Mouse (Mus musculus) heart, postnatal 0 days (tissue): ENCODE measurements around the gene Pyroxd2. TPM values are rescaled to one million over a fixed set of nuclear protein-coding genes. Genes with fewer than 3 reads are reported as not detected.
"Not testable (repeated sequence)": the region's sequence is repeated elsewhere in the genome, so short reads cannot be mapped to it uniquely, and the experiment has no call there.

ENCODE experiments used
- ATAC-seq: fragments of 200-750 bp; cut with Nextera tagmentation; 2 replicates; pipeline ENCODE4 v1.8.0; 2017; ENCODE audit warnings: low read depth, moderate number of reproducible peaks, moderate library complexity; ENCODE audit not compliant: insufficient read depth
- DNase-seq: peaks from one replicate; pipeline ENCODE4 v3.0.0-alpha.2; 2016; ENCODE audit warnings: low spot score
- H3K27ac ChIP-seq: fragments of 300-500 bp; sonication (generic); 2 replicates; pipeline ENCODE4 v1.5.1; 2014; ENCODE audit warnings: low read depth, mild to moderate bottlenecking
- H3K27me3 ChIP-seq: fragments of 300-500 bp; sonication (generic); 2 replicates; pipeline ENCODE4 v1.6.1; 2014; ENCODE audit warnings: low read length, mixed read lengths; ENCODE audit not compliant: control insufficient read depth, insufficient read depth
- H3K36me3 ChIP-seq: fragments of 300-500 bp; sonication (generic); replicated peaks from 2 replicates; pipeline ENCODE4 v1.6.1; 2014; ENCODE audit warnings: low read length, mixed read lengths; ENCODE audit not compliant: control insufficient read depth, insufficient read depth
- H3K4me1 ChIP-seq: fragments of 300-500 bp; sonication (generic); 2 replicates; pipeline ENCODE4 v1.6.1; 2014; ENCODE audit warnings: antibody characterized with exemption; ENCODE audit not compliant: control insufficient read depth, insufficient read depth
- H3K4me2 ChIP-seq: fragments of 300-500 bp; sonication (generic); 2 replicates; pipeline ENCODE4 v1.6.1; 2014; ENCODE audit warnings: low read depth, mild to moderate bottlenecking, low read length, moderate library complexity
- H3K4me3 ChIP-seq: fragments of 300-500 bp; sonication (generic); 2 replicates; pipeline ENCODE4 v1.5.1; 2014; ENCODE audit warnings: low read depth, low read length
- H3K9ac ChIP-seq: fragments of 300-500 bp; sonication (generic); replicated peaks from 2 replicates; pipeline ENCODE4 v1.6.1; 2014; ENCODE audit warnings: low read depth, low read length, mixed read lengths
- H3K9me3 ChIP-seq: fragments of 300-500 bp; sonication (generic); replicated peaks from 2 replicates; pipeline ENCODE4 v1.6.1; 2016; ENCODE audit warnings: low read length; ENCODE audit not compliant: control insufficient read depth
- CTCF ChIP-seq: IDR thresholded peaks from 2 replicates; pipeline ENCODE4 v1.5.1; 2016; ENCODE audit warnings: antibody characterized with exemption, control low read depth, low read depth
- EP300 ChIP-seq: IDR thresholded peaks from 2 replicates; pipeline ENCODE4 v1.6.1; 2016; ENCODE audit warnings: antibody characterized with exemption, low read depth
- WGBS: fragments of 180-500 bp; shearing (Covaris S2); extraction: QIAGEN DNeasy Blood & Tissue Kit; methylation state at CpG from one replicate; pipeline ENCODE4 v1.1.7; 2014; 5-methylcytosine and 5-hydroxymethylcytosine counted together
- polyA plus RNA-seq: library from polyadenylated mRNA; unstranded; fragments of >200 nt; fragmentation: Nextera tagmentation; extraction: Ambion mirVana; gene quantifications from 2 replicates; pipeline ENCODE4 v1.2.1, GENCODE M21; 2015
- total RNA-seq: library from RNA; depleted of rRNA; stranded (reverse); fragments of >200 nt; gene quantifications from 2 replicates; pipeline ENCODE4 v1.2.3, GENCODE M21; 2014; ENCODE audit warnings: low replicate concordance

Pyroxd2 gene
- total and polyA plus RNA-seq, 2 experiments from 2014 or later, result 1.1 to 3.5 TPM

DNA sequence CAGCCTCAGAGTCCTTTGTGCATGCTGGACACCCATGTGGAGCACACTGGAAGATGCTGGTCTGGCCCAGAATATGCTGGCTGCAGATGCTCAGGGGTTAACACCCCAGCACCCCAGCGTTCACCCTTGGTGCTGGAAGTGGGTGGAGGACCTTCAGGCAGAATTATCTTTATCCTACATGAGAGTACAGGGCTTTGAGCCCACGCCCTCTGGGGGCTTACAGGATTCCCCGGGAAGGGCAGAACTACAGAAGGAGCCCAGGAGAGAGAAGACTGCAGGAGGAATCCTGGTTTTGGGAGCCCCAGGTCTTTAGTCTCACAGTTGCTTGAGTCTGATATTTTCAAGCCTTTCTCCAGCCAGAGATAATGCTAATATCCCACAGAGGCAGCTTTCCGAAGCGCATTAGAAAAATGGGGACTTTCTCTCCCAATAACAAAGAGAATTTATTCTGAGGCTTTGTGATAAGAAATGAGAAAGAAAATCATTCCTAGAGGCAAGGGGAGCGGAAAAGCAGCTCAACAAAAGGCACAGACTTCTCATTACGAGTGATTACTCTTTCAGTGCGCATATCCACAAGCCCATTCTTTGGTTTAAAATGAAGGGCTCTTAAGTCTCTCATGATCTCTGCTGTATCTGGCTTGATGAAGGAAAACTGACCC, 33.1 kb upstream of the Pyroxd2 start:
- no peak overlapping the region for H3K27ac ChIP-seq
- H3K4me3 ChIP-seq, result no peak overlapping the region
- TF ChIP-seq CTCF (no peak), EP300 (no peak)
- no peaks in the 10 kb centered on the region for H3K9me3 ChIP-seq
- 50% methylated on average over 8 of the region's 8 CpGs for WGBS
- no peak overlapping the region for H3K4me2 ChIP-seq
- no peaks in the 10 kb centered on the region for H3K36me3 ChIP-seq
- DNase-seq (no peak), ATAC-seq (no peak)
- H3K4me1 ChIP-seq, result no peaks in the 10 kb centered on the region
- H3K27me3 ChIP-seq, result no peaks in the 10 kb centered on the region
- no peak overlapping the region for H3K9ac ChIP-seq

DNA sequence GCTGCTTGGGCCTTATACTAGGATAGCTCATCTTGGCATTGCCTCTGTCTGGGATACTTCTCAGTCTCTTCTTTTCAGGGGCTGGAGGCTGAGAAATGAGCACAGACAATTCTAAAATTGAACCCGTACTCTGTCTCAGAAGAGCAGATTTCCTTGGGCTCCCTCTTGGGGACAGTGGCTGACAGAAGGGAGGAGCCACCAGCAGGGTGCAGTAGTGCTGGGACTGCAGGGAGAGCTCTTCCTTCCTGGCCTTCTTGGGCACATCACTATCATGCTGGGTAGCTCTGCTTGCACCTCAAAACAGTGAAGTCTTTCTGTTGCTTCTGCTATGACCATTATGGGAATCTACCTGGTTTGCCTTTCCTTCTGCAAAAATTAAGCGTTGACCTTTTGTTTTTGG, 32.6 kb upstream of the Pyroxd2 start:
- WGBS, result 42% methylated on average over 2 of the region's 2 CpGs
- H3K4me1 ChIP-seq, result peaks cover under 1% of the 10 kb centered on the region; the same call in 1 of the 2 replicates
- H3K4me2 ChIP-seq, result no peak overlapping the region
- peak; percentile 29 for TF ChIP-seq CTCF
- TF ChIP-seq EP300, result no peak
- H3K4me3 ChIP-seq, result no peak overlapping the region
- no peaks in the 10 kb centered on the region for H3K27me3 ChIP-seq
- DNase-seq (no peak), ATAC-seq (no peak)
- H3K9me3 ChIP-seq, result no peaks in the 10 kb centered on the region
- no peak overlapping the region for H3K27ac ChIP-seq
- H3K9ac ChIP-seq, result no peak overlapping the region
- H3K36me3 ChIP-seq, result no peaks in the 10 kb centered on the region

DNA sequence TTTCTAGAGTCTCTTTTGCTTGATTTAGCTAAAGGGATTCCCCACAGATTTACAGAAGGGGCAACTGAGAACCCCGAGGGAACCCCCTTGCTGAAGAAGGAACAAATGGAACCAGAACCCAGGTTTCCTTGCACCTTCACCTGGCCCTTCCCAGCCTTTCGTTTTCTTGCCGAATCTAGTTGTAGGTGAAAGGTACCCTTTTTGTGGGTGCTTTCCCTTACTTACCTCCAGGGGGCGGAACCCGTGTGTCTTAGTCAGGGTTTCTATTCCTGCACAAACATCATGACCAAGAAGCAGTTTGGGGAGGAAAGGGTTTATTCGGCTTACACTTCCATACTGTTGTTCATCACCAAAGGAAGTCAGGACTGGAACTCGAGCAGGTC, 27.6 kb upstream of the Pyroxd2 start:
- Histone ChIP-seq H3K4me3 (peak overlapping the region; percentile 67), H3K4me2 (peak overlapping the region; percentile 79), H3K27ac (peak overlapping the region; percentile 74), H3K9ac (peak overlapping the region; percentile 54)
- not testable (repeated sequence) for H3K4me1 ChIP-seq, H3K9me3 ChIP-seq, H3K36me3 ChIP-seq, DNase-seq, H3K27me3 ChIP-seq, ATAC-seq
- WGBS, result 50% methylated on average over 7 of the region's 7 CpGs

DNA sequence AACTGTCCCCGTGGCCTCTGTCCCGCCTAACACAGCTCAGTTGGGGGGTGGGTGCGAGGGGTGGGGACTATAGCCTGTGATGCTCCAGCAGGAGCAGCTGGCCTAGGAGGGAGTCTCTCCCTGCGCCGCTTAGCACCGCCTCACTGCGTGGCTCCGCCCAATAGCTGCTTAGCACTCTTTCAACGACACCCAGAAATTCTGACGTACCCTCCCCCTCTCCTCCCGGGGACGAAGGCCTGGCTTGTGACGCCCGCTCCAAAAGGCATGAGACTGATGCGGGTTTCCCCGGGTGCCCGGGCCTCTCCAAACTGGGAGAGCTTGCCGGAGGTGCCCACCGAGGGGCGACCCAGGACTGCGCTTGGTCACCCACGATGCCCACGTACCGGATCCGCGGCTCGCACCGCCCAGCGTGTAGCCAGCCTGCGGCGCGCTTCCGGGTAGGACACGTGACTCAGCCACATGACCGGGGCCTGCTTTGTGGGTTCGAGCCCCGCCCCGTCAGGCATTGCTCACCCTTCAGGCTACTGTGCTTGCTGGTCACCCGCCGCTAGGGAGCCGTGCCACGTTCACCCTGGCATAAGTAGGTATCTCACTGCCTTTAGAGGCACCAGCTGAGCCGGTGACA, 27.1 kb upstream of the Pyroxd2 start, which contains the start of gene Hps1:
Hps1 (minus strand) TSS at position 448 of the 625 bp plus-strand sequence.
- ATAC-seq, result peak; percentile 97
- TF ChIP-seq EP300 (no peak), CTCF (no peak)
- Histone ChIP-seq H3K4me1 (peaks cover 4% of the 10 kb centered on the region; the same call in 1 of the 2 replicates), H3K9ac (peak within 1 kb of the TSS; percentile 54), H3K4me2 (peak within 1 kb of the TSS; percentile 79), H3K27ac (peak within 1 kb of the TSS; percentile 74), H3K27me3 (no peaks in the 10 kb centered on the region), H3K4me3 (peak within 1 kb of the TSS; percentile 67), H3K36me3 (no peaks in the 10 kb centered on the region; the same call in 1 of the 2 replicates), H3K9me3 (no peaks in the 10 kb centered on the region)
- DNase-seq, result peak; percentile 87
- WGBS, result under 1% methylated on average over 43 of the region's 43 CpGs

DNA sequence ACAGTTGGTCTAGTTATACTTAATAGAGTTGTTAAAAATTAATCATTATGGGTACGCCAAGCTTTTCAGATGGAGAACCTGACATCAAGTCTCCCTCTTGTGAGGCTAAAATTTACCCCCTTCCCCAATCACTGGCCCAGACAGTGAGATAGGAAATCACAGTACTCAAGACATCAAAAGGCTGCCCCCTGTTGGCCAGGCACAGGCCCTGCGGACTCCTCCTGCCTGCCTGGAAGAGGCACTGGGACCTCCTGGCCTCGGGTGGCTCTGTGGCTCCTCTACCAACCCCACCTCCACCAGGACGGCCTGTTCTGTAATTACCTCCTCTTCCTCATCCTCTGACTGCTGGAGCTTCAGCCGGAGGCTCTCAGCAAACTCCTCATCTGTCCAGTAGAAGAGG, 25.2 kb upstream of the Pyroxd2 start:
- Histone ChIP-seq H3K4me3 (no peak overlapping the region), H3K9me3 (no peaks in the 10 kb centered on the region), H3K27ac (no peak overlapping the region), H3K27me3 (no peaks in the 10 kb centered on the region), H3K4me1 (peaks cover 4% of the 10 kb centered on the region; the same call in 1 of the 2 replicates), H3K36me3 (no peaks in the 10 kb centered on the region; the same call in 1 of the 2 replicates), H3K9ac (no peak overlapping the region), H3K4me2 (no peak overlapping the region)
- DNase-seq (no peak), ATAC-seq (no peak)
- TF ChIP-seq CTCF (no peak), EP300 (no peak)
- WGBS, result 68% methylated on average over 5 of the region's 5 CpGs
